Mouse (Mus musculus): ENCODE results near the gene Kat5.
A peak's percentile ranks its signal among the peaks of the same experiment; 100 is the strongest.

The Kat5 gene

GRCm38 (mm10) chr19:5629907-5630306 is 19.9 kb upstream of the Kat5 start:
- DNase-seq (ENCODE audit: low spot score), result no peak

DNA sequence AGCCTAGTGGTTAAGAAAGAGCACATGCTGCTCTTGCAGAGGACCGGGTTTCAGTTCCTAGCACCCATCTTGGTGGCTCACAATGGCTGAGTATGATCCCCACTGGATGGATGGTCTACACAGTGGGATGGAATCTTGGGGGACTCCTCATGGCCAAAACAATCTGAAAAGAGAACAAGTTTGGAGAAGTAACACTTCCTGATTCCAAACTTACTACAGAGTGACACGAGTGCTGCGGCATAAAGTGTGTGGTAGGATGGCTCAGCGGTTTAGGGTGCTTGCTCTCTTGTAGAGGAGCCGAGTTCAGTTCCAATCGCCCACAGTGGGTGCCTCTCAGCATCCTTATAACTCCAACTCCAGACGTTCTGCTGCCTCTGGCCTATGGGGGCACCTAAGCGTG is 15.3 kb upstream of the Kat5 start:
- DNase-seq (ENCODE audit: low spot score), result no peak

DNA sequence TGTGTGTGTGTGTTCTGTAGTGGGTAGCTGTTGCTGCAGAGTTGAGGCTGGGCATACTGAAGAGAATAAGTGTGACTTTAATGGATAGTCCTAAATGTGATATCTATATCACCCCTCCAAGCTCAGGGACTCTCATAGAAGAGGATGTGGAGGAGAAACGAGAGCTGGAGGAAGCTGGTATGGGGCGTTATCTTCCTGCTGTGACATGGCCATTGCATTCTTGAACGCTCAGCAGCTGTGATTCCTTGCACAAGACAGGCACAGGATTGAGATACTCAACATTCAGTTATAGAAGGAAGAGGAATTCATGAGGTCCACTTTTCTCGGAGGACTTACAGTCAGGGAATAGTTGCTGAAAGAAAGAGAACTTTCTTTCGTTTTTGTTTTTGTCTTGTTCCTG is 11.8 kb upstream of the Kat5 start:
- no peak for DNase-seq (ENCODE audit: low spot score)

- DNase-seq (ENCODE audit: low spot score), result no peak
Observed at GRCm38 (mm10) chr19:5620007-5620406, 10.0 kb upstream of the Kat5 start.

- DNase-seq (ENCODE audit: low spot score), result no peak
Observed at GRCm38 (mm10) chr19:5614953-5615352, 4.9 kb upstream of the Kat5 start.

GRCm38 (mm10) chr19:5612762-5613411 is 2.9 kb upstream of the Kat5 start:
- DNase-seq (ENCODE audit: low spot score), result no peak

- no peak for DNase-seq (ENCODE audit: low spot score)
Observed at GRCm38 (mm10) chr19:5611973-5612372, 1.9 kb upstream of the Kat5 start.

GRCm38 (mm10) chr19:5609171-5609546 is 878 bp downstream of the Kat5 start:
- DNase-seq (ENCODE audit: low spot score), result no peak

DNA sequence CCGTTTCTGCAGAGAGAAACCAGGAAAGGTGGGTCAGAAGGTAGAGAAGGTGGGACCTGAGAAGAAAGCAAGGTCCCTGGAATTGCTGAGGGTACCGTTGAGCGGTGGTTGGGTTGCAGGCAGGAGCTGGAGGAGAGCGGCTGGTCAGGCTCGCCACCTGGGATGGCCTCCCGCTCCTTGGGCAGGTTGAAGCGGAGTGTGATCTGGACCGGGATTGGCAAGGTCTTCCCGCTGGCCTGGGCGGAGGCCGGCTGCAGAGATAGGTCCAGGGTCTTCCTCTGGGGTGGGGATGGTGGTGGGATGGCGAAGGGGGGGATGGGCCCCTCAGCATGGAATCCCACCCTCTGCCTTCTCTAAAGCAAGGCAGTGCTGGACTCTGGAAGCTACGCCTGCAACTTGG is 1.3 kb downstream of the Kat5 start:
- no peak for DNase-seq (ENCODE audit: low spot score)

GRCm38 (mm10) chr19:5607705-5608410 is 2.2 kb downstream of the Kat5 start:
- no peak for DNase-seq (ENCODE audit: low spot score)

- no peak for DNase-seq (ENCODE audit: low spot score)
Observed at GRCm38 (mm10) chr19:5606196-5606595, 3.8 kb downstream of the Kat5 start.

GRCm38 (mm10) chr19:5605126-5605525 is 4.9 kb downstream of the Kat5 start:
- DNase-seq (ENCODE audit: low spot score), result no peak

DNA sequence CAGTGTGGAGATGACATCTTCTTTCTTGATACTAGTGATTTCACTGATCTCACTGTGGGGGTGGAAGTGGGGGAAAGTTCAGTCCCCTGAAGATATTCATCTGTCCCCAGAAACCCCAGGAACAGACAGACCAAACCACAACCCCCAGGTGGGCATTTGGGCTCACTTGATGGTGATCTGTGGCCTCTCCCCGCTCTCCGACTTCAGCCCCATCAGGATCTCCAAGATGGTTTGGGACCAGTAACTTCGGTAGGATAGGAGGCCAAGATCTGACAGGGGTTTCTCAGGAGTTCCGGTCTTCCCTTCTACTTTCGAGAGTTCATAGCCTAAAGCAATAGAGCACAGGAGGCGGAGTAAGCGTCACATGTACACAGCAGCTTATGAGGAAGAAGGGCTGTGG is 6.4 kb downstream of the Kat5 start:
- DNase-seq (ENCODE audit: low spot score), result no peak

DNA sequence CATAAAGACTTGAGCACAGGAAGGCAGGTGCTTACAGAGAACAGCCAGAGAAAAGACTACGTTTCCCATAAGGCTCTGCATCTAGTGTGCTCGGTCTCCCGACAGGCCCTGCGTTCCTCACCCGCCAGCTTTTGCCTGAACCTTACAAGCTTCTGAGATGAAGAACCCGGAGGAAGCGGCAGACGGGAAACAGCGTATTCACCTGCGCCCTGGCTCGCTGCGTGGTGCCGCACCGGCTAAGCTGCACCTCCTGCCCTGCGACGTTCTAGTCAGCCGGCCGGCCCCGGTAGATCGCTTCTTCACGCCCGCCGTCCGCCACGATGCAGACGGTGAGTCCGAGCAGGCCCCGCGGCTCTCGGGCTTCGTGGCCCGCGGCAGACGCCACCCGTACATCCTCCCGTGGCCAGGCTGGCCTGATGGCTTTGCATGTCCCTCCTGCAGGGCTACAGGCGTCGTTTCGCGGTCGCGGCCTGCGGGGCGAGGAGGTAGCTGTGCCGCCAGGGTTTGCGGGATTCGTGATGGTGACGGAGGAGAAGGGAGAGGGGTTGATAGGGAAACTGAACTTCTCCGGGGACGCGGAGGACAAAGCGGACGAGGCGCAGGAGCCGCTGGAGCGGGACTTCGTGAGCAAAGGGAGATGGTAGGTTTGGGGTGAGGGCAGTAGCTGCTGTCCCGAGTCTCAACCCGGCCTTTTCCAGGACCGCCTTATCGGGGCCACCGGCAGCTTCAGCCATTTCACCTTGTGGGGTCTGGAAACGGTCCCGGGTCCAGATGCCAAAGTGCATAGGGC is 8.1 kb downstream of the Kat5 start, which contains the start of gene Rnaseh2c:
Rnaseh2c (plus strand) TSS at position 122 of the 790 bp plus-strand sequence.
- peak; percentile 81 for DNase-seq (ENCODE audit: low spot score)

DNA sequence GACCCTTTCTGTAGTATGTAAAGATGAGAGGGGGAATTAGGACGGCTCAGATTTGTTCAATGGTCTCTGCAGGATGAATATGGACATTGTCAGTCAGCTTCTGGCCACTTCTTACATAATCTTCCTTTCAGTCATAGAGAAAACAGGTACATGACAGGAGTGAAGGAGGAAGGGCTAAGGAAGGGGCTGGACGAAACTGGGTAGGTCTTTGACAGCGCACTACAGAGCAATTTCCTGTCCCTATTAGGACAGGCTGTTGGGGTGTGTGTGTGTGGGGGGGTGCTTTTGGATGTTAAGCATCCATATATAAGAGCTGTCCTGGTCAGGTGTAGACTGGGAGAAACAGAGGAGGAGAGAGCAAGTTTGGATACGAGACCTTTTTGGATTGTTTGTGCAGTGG is 10.8 kb downstream of the Kat5 start:
- DNase-seq (ENCODE audit: low spot score), result no peak

DNA sequence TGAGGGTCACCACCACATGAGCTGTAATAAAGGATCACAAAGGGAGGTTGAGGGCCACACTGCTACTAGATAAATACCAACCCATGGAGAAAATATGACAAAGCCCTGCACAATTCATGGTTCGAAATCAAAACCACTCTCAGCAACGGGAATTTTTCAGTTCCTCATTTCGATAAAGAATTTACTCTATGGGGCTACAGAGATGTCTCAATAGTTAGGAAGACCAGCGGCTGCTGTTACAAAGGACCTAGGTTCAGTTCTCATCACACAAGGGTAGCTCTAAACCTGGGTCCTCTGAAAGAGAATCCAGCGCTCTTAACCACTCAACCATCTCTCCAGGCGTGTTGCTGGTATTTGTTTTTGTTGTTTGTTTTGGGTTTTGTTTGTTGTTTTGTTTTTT is 18.1 kb downstream of the Kat5 start:
- no peak for DNase-seq (ENCODE audit: low spot score)

- no peak for DNase-seq (ENCODE audit: low spot score)
Observed at GRCm38 (mm10) chr19:5589159-5589558, 20.9 kb downstream of the Kat5 start.

GRCm38 (mm10) chr19:5581995-5582394 is 28.0 kb downstream of the Kat5 start:
- no peak for DNase-seq (ENCODE audit: low spot score)

DNA sequence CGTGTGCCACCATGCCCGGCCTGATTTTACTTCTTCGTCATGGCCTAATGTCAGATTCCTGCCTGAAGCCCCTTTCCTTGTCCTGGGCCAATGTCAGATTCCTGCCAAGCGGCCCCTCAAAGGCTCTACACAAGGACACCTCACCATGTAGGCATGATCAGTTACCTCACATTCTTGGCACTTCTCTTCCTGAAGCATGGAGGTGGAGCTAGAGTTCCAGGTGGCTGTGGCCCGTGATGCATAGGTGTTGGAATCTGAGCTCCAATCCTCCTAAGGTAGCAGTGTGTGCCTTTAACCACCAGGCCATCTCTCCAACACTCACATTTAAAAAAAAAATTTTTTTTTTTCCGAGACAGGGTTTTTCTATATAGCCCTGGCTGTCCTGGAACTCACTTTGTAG is 29.3 kb downstream of the Kat5 start:
- no peak for DNase-seq (ENCODE audit: low spot score)

DNA sequence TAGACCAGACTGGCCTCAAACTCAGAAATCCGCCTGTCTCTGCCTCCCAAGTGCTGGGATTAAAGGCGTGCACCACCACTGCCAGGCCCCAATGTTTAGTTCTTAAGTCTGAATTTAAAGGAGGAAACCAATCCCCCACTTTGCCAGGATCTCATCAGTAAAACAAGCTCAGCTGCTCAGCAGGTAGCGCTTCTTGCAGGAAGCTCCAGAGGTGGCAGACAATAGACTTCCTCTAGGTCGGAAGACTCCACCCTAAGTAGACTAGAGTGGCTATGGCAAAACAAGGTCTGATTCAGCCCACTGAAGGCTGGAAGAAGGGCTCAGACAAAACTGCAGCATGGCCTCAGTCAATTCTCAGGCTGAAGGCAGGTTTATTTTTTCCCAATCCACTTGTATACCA is 30.1 kb downstream of the Kat5 start:
- DNase-seq (ENCODE audit: low spot score), result no peak

GRCm38 (mm10) chr19:5575336-5575735 is 34.7 kb downstream of the Kat5 start:
- no peak for DNase-seq (ENCODE audit: low spot score)

DNA sequence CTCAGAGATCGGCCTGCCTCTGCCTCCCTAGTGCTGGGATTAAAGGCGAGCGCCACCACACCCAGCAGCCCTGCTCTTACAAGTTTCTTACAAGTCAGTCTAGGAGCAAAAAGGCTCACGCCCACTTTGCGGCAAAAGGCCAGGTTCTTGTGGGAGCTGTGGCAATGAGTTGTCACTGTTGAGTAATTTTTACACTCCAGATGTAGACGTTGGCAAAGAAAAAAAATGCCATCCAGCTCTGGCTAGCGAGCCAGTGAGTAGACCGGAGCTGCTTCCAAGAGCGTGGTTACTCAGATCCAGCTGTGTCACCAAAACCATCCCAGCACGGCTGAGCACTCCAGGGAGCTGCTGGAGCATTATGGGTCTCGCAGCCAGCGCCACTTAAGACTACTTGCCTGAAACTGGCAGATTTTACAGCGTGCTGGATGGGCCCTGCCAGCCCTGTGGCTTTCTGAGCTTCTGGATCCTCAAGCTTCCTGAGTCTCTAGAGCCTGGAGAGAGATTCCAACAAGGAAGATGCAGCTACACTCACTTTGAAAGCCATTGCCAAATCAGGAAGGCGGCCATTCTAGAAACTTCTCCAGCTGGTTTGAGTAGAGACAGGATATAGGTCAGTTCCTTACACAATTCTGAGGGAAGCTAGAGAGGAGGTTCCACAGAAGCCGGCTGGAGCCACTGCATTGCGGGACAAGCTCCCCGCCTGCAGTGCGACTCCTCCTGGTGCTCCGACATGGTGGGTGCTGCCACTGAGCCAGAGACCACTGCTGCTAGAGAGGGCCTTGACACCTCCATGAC is 37.5 kb downstream of the Kat5 start:
- DNase-seq (ENCODE audit: low spot score), result no peak

All from yolk sac, embryonic 10.5 days (tissue).